Mouse (Mus musculus) spleen, adult 10 weeks (tissue): ENCODE results near the gene Zscan4b. TPM values are rescaled to one million over a fixed set of nuclear protein-coding genes. Genes with fewer than 3 reads are reported as not detected.

Experiments used
- polyA plus RNA-seq: library from polyadenylated mRNA; stranded (reverse); fragments of 350-450 nt; fragmentation: Illumina TruSeq; extraction: RNeasy Lipid Tissue Mini Kit (QIAGEN cat#74804); gene quantifications from one replicate; pipeline ENCODE4 v1.2.3, GENCODE M21; 2015; ENCODE audit warnings: low replicate concordance; ENCODE audit not compliant: insufficient read depth

The Zscan4b gene
- not detected for polyA plus RNA-seq

DNA sequence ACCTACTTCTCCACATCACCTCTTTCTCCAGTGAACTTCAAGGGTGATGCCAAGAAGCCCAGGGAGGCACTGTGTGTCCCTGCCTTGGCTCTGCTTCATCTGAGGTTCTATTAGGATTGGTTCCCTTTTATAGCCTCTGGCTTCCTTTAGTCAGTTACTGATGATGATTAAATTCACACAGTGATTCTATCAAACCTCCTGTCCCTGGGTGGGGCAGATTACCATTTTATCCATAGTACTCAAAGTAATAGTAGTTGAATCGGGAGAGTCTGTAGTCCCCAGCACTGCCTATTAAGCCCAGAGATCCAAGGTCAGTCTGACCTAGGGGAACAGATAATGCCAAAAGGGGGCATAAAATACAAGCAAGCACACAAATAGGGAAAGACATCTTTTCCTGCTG is at the start of gene Zscan4b:
Gene Zscan4b, minus strand, starts transcription at position 101 of the 400 bp plus-strand sequence.

Other genes with a start within 250 kb of the Zscan4b start
- gene Nlrp4b, start 217.3 kb downstream of the Zscan4b start, polyA plus RNA-seq = not detected
- gene Vmn1r71, start 150.7 kb downstream of the Zscan4b start, polyA plus RNA-seq = not detected
- gene Zscan4c, start 100.7 kb upstream of the Zscan4b start, polyA plus RNA-seq = not detected
- not detected for gene Zscan4-ps1, start 164.6 kb upstream of the Zscan4b start, polyA plus RNA-seq